Comparison of ENCODE assay signal across 11 mouse cellular contexts in genomic region chr11:62145216-62146110, GRCm38 (mm10).
DNase-seq lines count a peak whose midpoint lies in the region; ATAC-seq lines count a peak whose summit lies in the region.
"Had no signal": no experiment of that assay in that cellular context is flagged by ENCODE, and none has a peak within 500 bp of the region (broad histone marks: within the 10 kb centered on the region; RNA-seq: fewer than 3 reads in every experiment).

No protein-coding gene starts in this region.

- 89% methylated on average over 7 of the region's 7 CpGs for WGBS in hindbrain, embryonic 13.5 days

- intact Hi-C loops in left cerebral cortex, postnatal 36 days (cut with DNase I), result no loop called here

- H3K27me3 ChIP-seq in hindbrain, embryonic 13.5 days, result no peaks in the 10 kb centered on the region
- H3K27me3 ChIP-seq: forebrain, embryonic 15.5 days had no signal

- no peak overlapping the region for H3K4me3 ChIP-seq in hindbrain, embryonic 13.5 days
- H3K4me3 ChIP-seq: forebrain, embryonic 15.5 days had no signal

- H3K9me3 ChIP-seq in hindbrain, embryonic 13.5 days, result no peaks in the 10 kb centered on the region; the same call in 1 of the 2 replicates
- H3K9me3 ChIP-seq: forebrain, embryonic 15.5 days had no signal

- no peak for ATAC-seq in hindbrain, embryonic 13.5 days (ENCODE audit: low FRiP score)
- ATAC-seq: forebrain, embryonic 15.5 days had no signal

- H3K4me2 ChIP-seq in hindbrain, embryonic 13.5 days, result no peak overlapping the region
- H3K4me2 ChIP-seq: forebrain, embryonic 15.5 days had no signal

- no peak overlapping the region for H3K9ac ChIP-seq in hindbrain, embryonic 13.5 days
- H3K9ac ChIP-seq: forebrain, embryonic 15.5 days; liver, embryonic 14.5 days had no signal

- DNase-seq in cerebellum, adult 11-12 months, result peak; percentile 18
- DNase-seq in cerebellum, postnatal 4 days (ENCODE audit: low spot score in 2 of 2), result no peak
- DNase-seq in urinary bladder, postnatal 14 days (ENCODE audit: low spot score), result peak; percentile 18
- no peak for DNase-seq in urinary bladder, postnatal 10 days (ENCODE audit: low spot score)
- peak; percentile 27 for DNase-seq in kidney, postnatal 14 days
- no peak for DNase-seq in liver
- DNase-seq in left cerebral cortex, postnatal 36 days (ENCODE audit: low spot score in 2 of 2), result no peak
- DNase-seq: layer of hippocampus, postnatal 36 days had no signal

- no peak overlapping the region for H3K27ac ChIP-seq in hindbrain, embryonic 13.5 days
- H3K27ac ChIP-seq: forebrain, embryonic 15.5 days; liver, embryonic 14.5 days had no signal

- H3K4me1 ChIP-seq in hindbrain, embryonic 13.5 days (replicated peaks), result no peaks in the 10 kb centered on the region
- H3K4me1 ChIP-seq: forebrain, embryonic 15.5 days had no signal

- H3K36me3 ChIP-seq in hindbrain, embryonic 13.5 days, result peaks cover 25% of the 10 kb centered on the region

Comparison
In these comparisons a context has a peak if more than half of its experiments do, and no peak if none do; other contexts are left out.
1. DNase-seq: peak in cerebellum, adult 11-12 months (single experiment), urinary bladder, postnatal 14 days (single experiment) and kidney, postnatal 14 days (single experiment); none in cerebellum, postnatal 4 days (0 of 2), urinary bladder, postnatal 10 days (single experiment), liver (single experiment) and left cerebral cortex, postnatal 36 days (0 of 2).